Mouse (Mus musculus): ENCODE data around the gene Ccs.

- TF ChIP-seq POLR2A (IDR thresholded peaks at IDR 0.05; ENCODE audit: borderline replicate concordance, low read depth, low read length) (no peak), CTCF (IDR thresholded peaks at IDR 0.05; ENCODE audit: low read depth, low read length) (no peak)
These were observed 52.8 kb downstream of the Ccs start for GRCm38 (mm10) chr19:4786313-4786712.

Data from bone marrow macrophage, adult 2 months (primary cell).